In the genomic region with DNA sequence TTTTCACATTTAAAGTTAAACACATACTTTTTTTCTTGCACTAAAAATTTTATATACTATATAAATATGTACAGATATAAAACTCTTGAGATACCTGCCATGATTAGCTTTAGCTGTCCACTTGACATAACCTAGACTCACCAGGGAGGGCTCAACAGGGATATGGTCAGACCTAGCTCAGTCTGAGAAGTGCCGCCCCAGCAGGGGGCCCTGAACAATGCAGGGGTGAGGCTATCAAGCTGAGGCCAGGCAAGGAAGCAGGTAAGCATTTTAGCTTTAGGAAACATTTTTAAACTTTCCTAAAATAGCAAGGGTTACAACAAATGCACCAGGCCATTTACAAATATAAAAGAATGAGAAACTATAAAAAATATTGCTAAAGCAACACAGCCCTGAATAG, we compare ENCODE assay signal across 20 mouse cellular contexts. TPM values are rescaled to one million over a fixed set of nuclear protein-coding genes. Genes with fewer than 3 reads are reported as not detected.
DNase-seq lines count a peak whose midpoint lies in the region; ATAC-seq lines count a peak whose summit lies in the region.
"Had no signal": no experiment of that assay in that cellular context is flagged by ENCODE, and none has a peak within 500 bp of the region (broad histone marks: within the 10 kb centered on the region; RNA-seq: fewer than 3 reads in every experiment).

No protein-coding gene starts in this region.

- ATAC-seq in granulocyte monocyte progenitor cell, adult 5-6 weeks (replicated peaks; ENCODE audit: poor library complexity, severe bottlenecking): no peak
- ATAC-seq: forebrain, embryonic 13.5 days; forebrain, embryonic 15.5 days; forebrain, postnatal 0 days; Patski had no signal

- no peak overlapping the region for H3K4me3 ChIP-seq in brown adipose tissue, adult 24 weeks (ENCODE audit: insufficient read depth, low read depth, low read length)
- H3K4me3 ChIP-seq: embryonic facial prominence, embryonic 10.5 days; embryonic facial prominence, embryonic 12.5 days; forebrain, embryonic 13.5 days; forebrain, embryonic 15.5 days had no signal

- peak; percentile 73 for DNase-seq in heart, adult 11 months
- no peak for DNase-seq in heart, postnatal 4 days
- peak; percentile 62 for DNase-seq in R1 (ENCODE audit: low read depth, low spot score)
- DNase-seq in adrenal gland, postnatal 25 days: no peak
- DNase-seq: adrenal gland, adult 8-10 months; adrenal gland, postnatal 14 days; cerebellum, adult 11-12 months; cerebellum, adult 2 months; cerebellum, adult 9-10 months; cerebellum, postnatal 10 days; cerebellum, postnatal 25 days; forebrain, postnatal 0 days had no signal

- peak overlapping the region; percentile 62; the same call in 1 of the 2 replicates for H3K27ac ChIP-seq in brown adipose tissue, adult 24 weeks (replicated peaks; ENCODE audit: low read depth, low read length)
- H3K27ac ChIP-seq: embryonic facial prominence, embryonic 10.5 days; embryonic facial prominence, embryonic 12.5 days; forebrain, embryonic 13.5 days; forebrain, embryonic 15.5 days had no signal

- H3K4me1 ChIP-seq in brown adipose tissue, adult 24 weeks (ENCODE audit: control insufficient read depth, insufficient read depth, insufficient read length, low read length): no peaks in the 10 kb centered on the region
- H3K4me1 ChIP-seq: embryonic facial prominence, embryonic 10.5 days; embryonic facial prominence, embryonic 12.5 days; forebrain, embryonic 13.5 days; forebrain, embryonic 15.5 days had no signal

RNA-seq across cellular contexts. Expression of a gene that starts 31.5 kb away (rescaled TPM):
- 100 to 1,000 TPM; 267 to 274 TPM for total RNA-seq in heart, postnatal 4 days (2021)
- 83.0 and 104 TPM in 2 replicates for polyA plus RNA-seq in brown adipose tissue, adult 24 weeks (2012; ENCODE audit: insufficient read depth, insufficient read length, missing spikeins)
- 38.3 and 53.6 TPM in 2 replicates for total RNA-seq in granulocyte monocyte progenitor cell, adult 5-6 weeks (2014; fragmentation: Nextera tagmentation)
- total RNA-seq in granulocyte monocyte progenitor cell, adult 5-6 weeks (2017): 85.8 and 119 TPM in 2 replicates
- total RNA-seq in adrenal gland, postnatal 25 days (2021): 219 and 236 TPM in 2 replicates
- polyA plus RNA-seq: G1E had no signal

RNA-seq across cellular contexts. Expression of a gene that starts 58.8 kb away (rescaled TPM):
- total RNA-seq in heart, postnatal 4 days (2021): 10 to 100 TPM; 24.9 to 25.8 TPM
- 10.1 and 14.5 TPM in 2 replicates for polyA plus RNA-seq in brown adipose tissue, adult 24 weeks (2012; ENCODE audit: insufficient read depth, insufficient read length, missing spikeins)
- 24.2 and 26.7 TPM in 2 replicates for total RNA-seq in granulocyte monocyte progenitor cell, adult 5-6 weeks (2014; fragmentation: Nextera tagmentation)
- 15.3 and 22.0 TPM in 2 replicates for total RNA-seq in granulocyte monocyte progenitor cell, adult 5-6 weeks (2017)
- total RNA-seq in adrenal gland, postnatal 25 days (2021): 33.6 and 45.1 TPM in 2 replicates

Comparison
In these comparisons a context has a peak if more than half of its experiments do, and no peak if none do; other contexts are left out.
1. DNase-seq: peak in heart, adult 11 months (single experiment) and R1 (single experiment); none in heart, postnatal 4 days (single experiment) and adrenal gland, postnatal 25 days (single experiment).